8 mouse cellular contexts compared by ENCODE assay signal in genomic region chr1:180420496-180421164, GRCm38 (mm10).
A peak's percentile ranks its signal among the peaks of the same experiment; 100 is the strongest.
DNase-seq lines count a peak whose midpoint lies in the region; ATAC-seq lines count a peak whose summit lies in the region.

No protein-coding gene starts in this region.

- WGBS in embryonic facial prominence, embryonic 13.5 days = 61% methylated on average over 8 of the region's 8 CpGs

- intact Hi-C loops in heart, postnatal 36 days (cut with DNase I) = no loop called here

- H3K36me3 ChIP-seq in embryonic facial prominence, embryonic 13.5 days = peaks cover 62% of the 10 kb centered on the region

- peaks cover 15% of the 10 kb centered on the region for H3K4me1 ChIP-seq in embryonic facial prominence, embryonic 13.5 days

- H3K4me2 ChIP-seq in embryonic facial prominence, embryonic 13.5 days = no peak overlapping the region

- H3K27me3 ChIP-seq in embryonic facial prominence, embryonic 13.5 days = no peaks in the 10 kb centered on the region

- no peak overlapping the region for H3K9ac ChIP-seq in embryonic facial prominence, embryonic 13.5 days

- H3K27ac ChIP-seq in embryonic facial prominence, embryonic 13.5 days = no peak overlapping the region

- H3K4me3 ChIP-seq in embryonic facial prominence, embryonic 13.5 days = no peak overlapping the region

- H3K9me3 ChIP-seq in embryonic facial prominence, embryonic 13.5 days = no peaks in the 10 kb centered on the region

- DNase-seq in heart, adult 11 months = peak; percentile 93
- DNase-seq in heart, postnatal 36 days = no peak
- DNase-seq in MN1 (ENCODE audit: low spot score) = peak; percentile 76
- peak; percentile 59 to 70 for DNase-seq in kidney, postnatal 36 days
- no peak for DNase-seq in spleen, postnatal 14 days (ENCODE audit: low spot score in 2 of 2)

- ATAC-seq in embryonic facial prominence, embryonic 13.5 days (ENCODE audit: insufficient number of reproducible peaks, insufficient read depth, low FRiP score, low TSS enrichment, low read depth) = peak; percentile 52; the same call in 1 of the 2 replicates
- no peak for ATAC-seq in erythroid progenitor cell, adult 5-6 weeks (replicated peaks; ENCODE audit: low FRiP score, poor library complexity, severe bottlenecking)
- ATAC-seq in activated CD4-positive, CD25-positive, alpha-beta regulatory T cell, adult 4 months = no peak

Comparison
In these comparisons a context has a peak if more than half of its experiments do, and no peak if none do; other contexts are left out.
1. DNase-seq: peak in heart, adult 11 months (single experiment), MN1 (single experiment) and kidney, postnatal 36 days (2 of 2); none in heart, postnatal 36 days (0 of 2) and spleen, postnatal 14 days (0 of 2).